Mouse (Mus musculus): ENCODE measurements around the gene Gdap2. TPM values are rescaled to one million over a fixed set of nuclear protein-coding genes. Genes with fewer than 3 reads are reported as not detected.

The Gdap2 gene
- 19.1 and 19.5 TPM in 2 replicates for polyA plus RNA-seq (2014; fragmentation: Nextera tagmentation; extraction: Ambion mirVana)

DNA sequence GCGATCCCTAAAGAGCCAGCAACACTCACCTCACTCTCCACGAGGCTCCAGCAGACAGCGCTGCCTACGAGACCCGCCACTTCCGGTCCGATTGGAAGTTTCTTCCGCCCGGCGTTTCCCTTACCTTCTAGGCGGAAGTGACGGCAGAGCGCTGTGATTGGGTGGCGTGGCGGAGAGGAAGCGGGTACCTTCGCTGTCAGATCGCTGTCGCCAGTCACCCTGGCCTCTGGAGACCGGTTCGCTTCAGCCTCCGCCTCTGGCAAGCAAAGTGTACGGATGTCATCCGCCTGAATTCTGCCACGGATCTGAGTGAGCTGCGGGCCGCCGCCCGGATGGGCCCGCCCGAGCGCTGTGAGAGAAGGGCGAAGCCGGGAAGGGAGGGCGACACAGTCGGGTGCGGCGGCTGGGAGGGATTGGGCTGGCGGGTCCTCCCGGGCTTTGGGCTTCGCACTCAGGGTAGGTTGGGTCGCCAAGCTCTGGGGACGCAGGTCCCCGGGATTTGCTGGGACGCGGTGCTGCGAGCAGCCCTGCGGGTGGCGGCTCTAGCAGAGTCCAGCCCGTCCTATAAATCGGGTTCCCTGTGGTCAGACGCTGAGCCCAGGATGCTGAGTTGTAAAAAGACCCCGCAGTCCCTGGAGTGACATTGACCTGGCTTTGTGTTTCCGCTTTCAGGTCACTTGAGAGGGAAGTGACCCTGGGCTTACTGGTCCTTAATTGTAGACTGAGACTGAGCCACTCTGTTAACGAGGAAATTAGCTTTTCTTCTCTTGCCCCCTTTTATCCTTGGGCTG lies at the start of gene Gdap2, which contains the start of gene Wdr3:
TSS of gene Gdap2 (plus strand) at position 67 of the 791 bp plus-strand sequence.
TSS of gene Wdr3 (minus strand) at position 93 of the 791 bp plus-strand sequence.
- Histone ChIP-seq H3K4me2 (ENCODE audit: low read length) (peak within 1 kb of the TSS; percentile 88), H3K4me3 (ENCODE audit: control insufficient read depth in 1 of 2, insufficient read depth in 1 of 2, low read depth in 1 of 2, low read length in 2 of 2) (peak within 1 kb of the TSS; percentile 84 to 90)
- under 1% methylated on average over 54 of the region's 55 CpGs for WGBS

DNA sequence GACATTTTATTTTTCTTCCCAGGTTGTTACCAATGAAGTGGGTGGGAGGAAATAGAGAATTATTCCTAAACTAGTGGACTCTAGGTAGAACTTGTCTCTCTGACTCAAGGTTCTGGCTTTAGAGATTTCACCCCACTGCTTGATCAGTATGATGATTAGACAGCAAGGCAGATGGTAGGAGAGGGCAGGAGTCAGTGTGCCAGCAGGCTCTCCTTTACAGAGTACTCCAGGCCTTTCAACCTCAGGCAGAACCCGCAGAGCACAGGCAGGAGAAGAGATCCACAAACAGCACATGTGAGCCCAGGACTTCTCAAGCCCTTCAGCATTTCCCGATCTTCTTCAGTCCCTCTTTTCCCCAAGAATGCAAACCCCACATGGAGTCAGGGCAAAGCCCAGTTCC lies 43.5 kb upstream of the Gdap2 start:
- Histone ChIP-seq H3K27me3 (ENCODE audit: control insufficient read depth, insufficient read depth, low read length) (no peaks in the 10 kb centered on the region), H3K4me3 (ENCODE audit: control insufficient read depth in 1 of 2, insufficient read depth in 1 of 2, low read depth in 1 of 2, low read length in 2 of 2) (no peak overlapping the region), H3K9ac (ENCODE audit: low read length) (no peak overlapping the region), H3K9me3 (ENCODE audit: control insufficient read depth, low read length) (no peaks in the 10 kb centered on the region), H3K4me1 (ENCODE audit: control insufficient read depth in 2 of 2, insufficient read depth in 2 of 2, low read length in 2 of 2) (no peaks in the 10 kb centered on the region), H3K27ac (replicated peaks in 1 of 2; ENCODE audit: control insufficient read depth in 1 of 2, insufficient read depth in 1 of 2, low read depth in 2 of 2, low read length in 2 of 2) (no peak overlapping the region), H3K36me3 (ENCODE audit: control insufficient read depth, insufficient read depth, low read length) (no peaks in the 10 kb centered on the region), H3K4me2 (ENCODE audit: low read length) (no peak overlapping the region)
- ATAC-seq (ENCODE audit: insufficient number of reproducible peaks, insufficient read depth, low FRiP score, low read depth), result no peak
- WGBS, result 75% methylated on average over 2 of the region's 2 CpGs

More for the DNA sequence above, at the start of gene Gdap2, which contains the start of gene Wdr3:
- H3K27ac ChIP-seq (replicated peaks in 1 of 2; ENCODE audit: control insufficient read depth in 1 of 2, insufficient read depth in 1 of 2, low read depth in 2 of 2, low read length in 2 of 2), result peak within 1 kb of the TSS; percentile 84 to 88
- ATAC-seq (ENCODE audit: insufficient number of reproducible peaks, insufficient read depth, low FRiP score, low read depth), result peak; percentile 95
- no peaks in the 10 kb centered on the region for H3K9me3 ChIP-seq (ENCODE audit: control insufficient read depth, low read length)
- H3K9ac ChIP-seq (ENCODE audit: low read length), result peak within 1 kb of the TSS; percentile 84
- H3K36me3 ChIP-seq (ENCODE audit: control insufficient read depth, insufficient read depth, low read length), result peaks cover 33% of the 10 kb centered on the region
- H3K4me1 ChIP-seq (ENCODE audit: control insufficient read depth in 2 of 2, insufficient read depth in 2 of 2, low read length in 2 of 2), result peaks cover 2 to 8% of the 10 kb centered on the region in 2 experiments; a peak in 1 of 4 replicates
- H3K27me3 ChIP-seq (ENCODE audit: control insufficient read depth, insufficient read depth, low read length), result no peaks in the 10 kb centered on the region

DNA sequence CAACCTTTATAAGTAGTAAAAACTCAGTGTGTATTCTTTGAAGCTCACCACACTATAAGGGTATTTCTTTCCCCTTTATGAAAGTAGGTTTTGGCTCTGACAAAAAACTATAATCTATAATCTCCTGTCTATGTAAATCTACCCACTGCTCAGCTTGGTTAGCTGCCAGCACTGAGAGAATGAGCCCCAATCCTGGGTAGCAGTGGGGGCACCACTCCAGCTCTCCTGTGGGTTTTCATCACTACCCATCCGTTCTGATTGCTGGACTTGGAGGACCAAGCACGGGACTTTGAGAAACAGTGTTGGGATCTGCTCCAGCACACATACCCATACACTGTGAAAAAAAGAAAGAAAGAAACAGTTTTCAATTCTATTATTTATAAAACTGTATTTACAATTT lies 40.2 kb upstream of the Gdap2 start:
- ATAC-seq (ENCODE audit: insufficient number of reproducible peaks, insufficient read depth, low FRiP score, low read depth), result no peak
- Histone ChIP-seq H3K4me1 (ENCODE audit: control insufficient read depth in 2 of 2, insufficient read depth in 2 of 2, low read length in 2 of 2) (no peaks in the 10 kb centered on the region), H3K4me2 (ENCODE audit: low read length) (no peak overlapping the region), H3K36me3 (ENCODE audit: control insufficient read depth, insufficient read depth, low read length) (no peaks in the 10 kb centered on the region), H3K27me3 (ENCODE audit: control insufficient read depth, insufficient read depth, low read length) (no peaks in the 10 kb centered on the region), H3K27ac (replicated peaks in 1 of 2; ENCODE audit: control insufficient read depth in 1 of 2, insufficient read depth in 1 of 2, low read depth in 2 of 2, low read length in 2 of 2) (no peak overlapping the region), H3K9ac (ENCODE audit: low read length) (no peak overlapping the region), H3K9me3 (ENCODE audit: control insufficient read depth, low read length) (no peaks in the 10 kb centered on the region), H3K4me3 (ENCODE audit: control insufficient read depth in 1 of 2, insufficient read depth in 1 of 2, low read depth in 1 of 2, low read length in 2 of 2) (no peak overlapping the region)
- WGBS, result 59% methylated on average over 2 of the region's 2 CpGs

DNA sequence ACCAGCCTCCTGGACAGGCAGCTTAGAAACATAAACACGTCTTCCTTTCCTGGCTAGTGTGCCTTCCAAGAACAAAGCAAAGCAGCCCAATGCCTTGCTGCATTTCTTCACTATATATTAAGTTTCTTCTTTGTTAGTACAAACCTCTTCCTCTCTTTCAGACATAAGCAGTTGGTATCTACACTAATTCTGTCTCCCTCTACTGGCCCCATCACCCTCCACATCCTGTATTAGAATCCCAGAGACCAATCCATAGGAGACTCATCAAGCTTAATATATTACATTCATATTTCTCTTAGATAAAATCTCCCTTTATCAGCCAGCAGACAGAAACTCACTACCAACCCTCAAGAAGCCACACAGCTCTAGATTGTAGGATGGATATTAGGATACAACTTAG lies 39.7 kb upstream of the Gdap2 start:
- WGBS, result 70% methylated on average over 1 of the region's 1 CpGs
- Histone ChIP-seq H3K4me2 (ENCODE audit: low read length) (no peak overlapping the region), H3K27ac (replicated peaks in 1 of 2; ENCODE audit: control insufficient read depth in 1 of 2, insufficient read depth in 1 of 2, low read depth in 2 of 2, low read length in 2 of 2) (no peak overlapping the region), H3K27me3 (ENCODE audit: control insufficient read depth, insufficient read depth, low read length) (no peaks in the 10 kb centered on the region), H3K4me3 (ENCODE audit: control insufficient read depth in 1 of 2, insufficient read depth in 1 of 2, low read depth in 1 of 2, low read length in 2 of 2) (no peak overlapping the region), H3K9ac (ENCODE audit: low read length) (no peak overlapping the region), H3K9me3 (ENCODE audit: control insufficient read depth, low read length) (no peaks in the 10 kb centered on the region), H3K4me1 (ENCODE audit: control insufficient read depth in 2 of 2, insufficient read depth in 2 of 2, low read length in 2 of 2) (no peaks in the 10 kb centered on the region), H3K36me3 (ENCODE audit: control insufficient read depth, insufficient read depth, low read length) (no peaks in the 10 kb centered on the region)
- no peak for ATAC-seq (ENCODE audit: insufficient number of reproducible peaks, insufficient read depth, low FRiP score, low read depth)

DNA sequence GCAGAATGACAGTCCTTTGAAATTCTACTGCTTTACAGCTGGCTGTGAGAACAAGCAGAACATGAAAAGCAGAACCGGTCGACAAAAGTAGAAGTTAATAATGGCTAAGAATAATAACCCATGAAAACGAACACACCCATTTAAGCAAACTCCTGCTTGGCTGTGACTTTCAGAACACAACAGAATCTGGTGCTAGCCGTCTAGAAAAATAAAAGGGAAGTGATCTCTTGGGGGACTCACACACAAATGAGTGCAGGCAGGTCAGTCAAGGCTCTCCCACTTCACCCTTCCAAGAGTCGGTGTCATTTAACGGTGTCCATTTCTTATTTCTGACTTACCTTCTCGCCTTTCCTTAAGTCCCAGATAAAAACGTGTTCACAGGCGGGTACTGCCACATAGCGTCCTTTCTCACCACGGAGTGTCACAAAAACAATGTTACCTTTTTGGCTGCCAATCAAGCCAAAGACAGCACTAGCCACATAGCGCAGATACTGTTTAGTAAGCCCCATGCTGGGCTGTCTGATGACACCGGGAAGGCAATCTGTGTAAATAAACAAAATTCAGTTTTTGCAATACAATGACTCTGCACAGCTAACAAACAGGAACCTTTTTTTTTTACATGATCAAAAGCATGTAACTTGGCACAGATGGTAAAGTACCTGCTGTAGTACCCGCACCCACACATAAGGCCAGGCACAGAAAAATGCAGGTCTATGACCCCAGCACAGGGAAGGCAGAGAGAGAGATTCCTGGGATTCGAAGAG lies 1.3 kb upstream of the Gdap2 start:
- Histone ChIP-seq H3K4me1 (ENCODE audit: control insufficient read depth in 2 of 2, insufficient read depth in 2 of 2, low read length in 2 of 2) (peaks cover 2 to 8% of the 10 kb centered on the region in 2 experiments; a peak in 1 of 4 replicates), H3K27me3 (ENCODE audit: control insufficient read depth, insufficient read depth, low read length) (no peaks in the 10 kb centered on the region), H3K9me3 (ENCODE audit: control insufficient read depth, low read length) (no peaks in the 10 kb centered on the region), H3K4me2 (ENCODE audit: low read length) (peak overlapping the region; percentile 88), H3K27ac (replicated peaks in 1 of 2; ENCODE audit: control insufficient read depth in 1 of 2, insufficient read depth in 1 of 2, low read depth in 2 of 2, low read length in 2 of 2) (no peak overlapping the region), H3K4me3 (ENCODE audit: control insufficient read depth in 1 of 2, insufficient read depth in 1 of 2, low read depth in 1 of 2, low read length in 2 of 2) (peak overlapping the region in 1 of 2 experiments; percentile 90; a peak in 2 of 4 replicates), H3K36me3 (ENCODE audit: control insufficient read depth, insufficient read depth, low read length) (peaks cover 44% of the 10 kb centered on the region), H3K9ac (ENCODE audit: low read length) (peak overlapping the region; percentile 84)
- 82% methylated on average over 15 of the region's 15 CpGs for WGBS
- ATAC-seq (ENCODE audit: insufficient number of reproducible peaks, insufficient read depth, low FRiP score, low read depth), result no peak

DNA sequence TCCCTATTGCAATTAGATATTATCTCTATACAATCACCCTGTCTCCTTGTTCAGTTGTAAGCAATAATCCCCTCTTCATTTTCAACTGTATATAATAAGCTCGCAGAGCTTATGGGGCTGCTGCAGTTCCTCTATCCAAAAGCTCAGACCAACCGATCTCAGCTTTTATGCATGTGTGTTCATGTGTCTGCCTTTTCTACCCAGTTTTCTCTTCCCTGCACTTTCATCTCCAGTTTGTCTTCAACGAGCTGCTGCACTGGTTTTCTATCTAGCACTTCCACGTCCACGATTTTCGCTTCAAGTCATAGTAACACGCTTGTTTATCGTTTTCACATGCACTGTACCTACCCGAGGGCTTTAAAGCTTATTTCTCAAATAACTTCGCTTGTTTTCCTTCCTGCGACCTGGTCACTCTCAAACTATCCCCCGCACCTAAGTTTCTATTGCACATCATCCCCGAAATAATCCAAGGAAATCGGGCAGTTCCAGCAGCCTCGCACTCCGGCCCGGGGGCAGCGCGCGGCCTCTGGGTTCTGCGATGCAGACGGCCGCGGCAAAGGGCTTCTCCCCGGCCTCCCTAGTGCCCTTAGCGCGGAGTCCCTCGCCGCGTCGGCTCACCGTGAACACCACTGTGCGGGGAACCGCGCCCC lies 391 bp upstream of the Gdap2 start:
- Histone ChIP-seq H3K4me1 (ENCODE audit: control insufficient read depth in 2 of 2, insufficient read depth in 2 of 2, low read length in 2 of 2) (peaks cover 2 to 8% of the 10 kb centered on the region in 2 experiments; a peak in 1 of 4 replicates), H3K9ac (ENCODE audit: low read length) (peak overlapping the region; percentile 84), H3K4me3 (ENCODE audit: control insufficient read depth in 1 of 2, insufficient read depth in 1 of 2, low read depth in 1 of 2, low read length in 2 of 2) (peak overlapping the region; percentile 84 to 90), H3K4me2 (ENCODE audit: low read length) (peak overlapping the region; percentile 88), H3K9me3 (ENCODE audit: control insufficient read depth, low read length) (no peaks in the 10 kb centered on the region), H3K36me3 (ENCODE audit: control insufficient read depth, insufficient read depth, low read length) (peaks cover 37% of the 10 kb centered on the region), H3K27me3 (ENCODE audit: control insufficient read depth, insufficient read depth, low read length) (no peaks in the 10 kb centered on the region), H3K27ac (replicated peaks in 1 of 2; ENCODE audit: control insufficient read depth in 1 of 2, insufficient read depth in 1 of 2, low read depth in 2 of 2, low read length in 2 of 2) (no peak overlapping the region; a peak in 1 of 4 replicates)
- 1% methylated on average over 35 of the region's 35 CpGs for WGBS
- ATAC-seq (ENCODE audit: insufficient number of reproducible peaks, insufficient read depth, low FRiP score, low read depth), result no peak

DNA sequence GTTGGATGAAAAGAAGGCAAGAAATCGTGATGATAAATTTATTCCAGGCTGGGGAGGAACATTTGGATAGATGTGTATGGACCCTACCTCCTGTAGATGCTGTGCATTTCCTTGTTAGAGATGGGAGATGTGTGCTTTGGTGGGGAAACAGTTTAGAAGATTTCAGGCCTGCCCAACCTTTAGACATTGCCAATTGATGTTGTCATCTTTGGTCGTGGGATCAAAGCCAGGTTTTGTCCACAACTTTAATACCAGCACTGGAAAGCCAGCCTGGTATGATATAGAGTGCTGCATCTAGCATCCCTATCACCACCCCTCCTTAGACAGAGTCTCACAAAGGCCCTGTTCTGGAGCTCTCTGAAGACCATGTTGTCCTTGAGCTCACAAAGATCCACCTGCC lies 1.4 kb downstream of the Gdap2 start:
- Histone ChIP-seq H3K9me3 (ENCODE audit: control insufficient read depth, low read length) (no peaks in the 10 kb centered on the region), H3K4me2 (ENCODE audit: low read length) (no peak overlapping the region), H3K4me3 (ENCODE audit: control insufficient read depth in 1 of 2, insufficient read depth in 1 of 2, low read depth in 1 of 2, low read length in 2 of 2) (no peak overlapping the region), H3K27me3 (ENCODE audit: control insufficient read depth, insufficient read depth, low read length) (no peaks in the 10 kb centered on the region), H3K36me3 (ENCODE audit: control insufficient read depth, insufficient read depth, low read length) (peaks cover 30% of the 10 kb centered on the region), H3K4me1 (ENCODE audit: control insufficient read depth in 2 of 2, insufficient read depth in 2 of 2, low read length in 2 of 2) (peaks cover 2 to 8% of the 10 kb centered on the region in 2 experiments; a peak in 1 of 4 replicates), H3K9ac (ENCODE audit: low read length) (no peak overlapping the region), H3K27ac (replicated peaks in 1 of 2; ENCODE audit: control insufficient read depth in 1 of 2, insufficient read depth in 1 of 2, low read depth in 2 of 2, low read length in 2 of 2) (no peak overlapping the region)
- no peak for ATAC-seq (ENCODE audit: insufficient number of reproducible peaks, insufficient read depth, low FRiP score, low read depth)
- WGBS, result 78% methylated on average over 2 of the region's 2 CpGs

Measured in heart, embryonic 14.5 days (tissue).